Mouse (Mus musculus): Measurements from ENCODE around the gene Kif2c. TPM values are rescaled to one million over a fixed set of nuclear protein-coding genes. Genes with fewer than 3 reads are reported as not detected.

Kif2c gene
- 76.6 and 99.4 TPM in 2 replicates for polyA plus RNA-seq (2016; fragmentation: Nextera tagmentation; extraction: Ambion mirVana)

- DNase-seq (ENCODE audit: low spot score) = peak; percentile 91
- peaks cover 31% of the 10 kb centered on the region for H3K36me3 ChIP-seq
- WGBS = 2% methylated on average over 42 of the region's 42 CpGs
- H3K27me3 ChIP-seq (ENCODE audit: insufficient read depth, poor library complexity, severe bottlenecking) = no peaks in the 10 kb centered on the region
- H3K9me3 ChIP-seq = no peaks in the 10 kb centered on the region
- peak within 1 kb of the TSS; percentile 91 for H3K27ac ChIP-seq
- peaks cover 26% of the 10 kb centered on the region for H3K4me1 ChIP-seq (replicated peaks)
- H3K4me3 ChIP-seq = peak within 1 kb of the TSS; percentile 87
Observed at GRCm38 (mm10) chr4:117181863-117182758, at the start of gene Kif2c. Gene Kif2c, minus strand, starts transcription at chr4:117182639.

- Histone ChIP-seq H3K27ac (no peak overlapping the region), H3K27me3 (ENCODE audit: insufficient read depth, poor library complexity, severe bottlenecking) (no peaks in the 10 kb centered on the region), H3K4me1 (replicated peaks) (0 out of 2 replicates have a peak, but pooled peaks cover 6% of the 10 kb centered on the region), H3K36me3 (no peaks in the 10 kb centered on the region), H3K4me3 (no peak overlapping the region), H3K9me3 (no peaks in the 10 kb centered on the region)
- no peak for DNase-seq (ENCODE audit: low spot score)
- WGBS = 88% methylated on average over 2 of the region's 2 CpGs
Observed at GRCm38 (mm10) chr4:117231208-117231607, 48.8 kb upstream of the Kif2c start.

GRCm38 (mm10) chr4:117230331-117230730, 47.9 kb upstream of the Kif2c start:
- Histone ChIP-seq H3K36me3 (no peaks in the 10 kb centered on the region), H3K27ac (no peak overlapping the region), H3K4me3 (no peak overlapping the region), H3K9me3 (no peaks in the 10 kb centered on the region), H3K4me1 (replicated peaks) (0 out of 2 replicates have a peak, but pooled peaks cover 3% of the 10 kb centered on the region), H3K27me3 (ENCODE audit: insufficient read depth, poor library complexity, severe bottlenecking) (no peaks in the 10 kb centered on the region)
- WGBS = 52% methylated on average over 10 of the region's 10 CpGs
- DNase-seq (ENCODE audit: low spot score) = no peak

GRCm38 (mm10) chr4:117229590-117229989, 47.2 kb upstream of the Kif2c start:
- no peaks in the 10 kb centered on the region for H3K9me3 ChIP-seq
- no peaks in the 10 kb centered on the region for H3K36me3 ChIP-seq
- H3K27me3 ChIP-seq (ENCODE audit: insufficient read depth, poor library complexity, severe bottlenecking) = no peaks in the 10 kb centered on the region
- peaks cover 5% of the 10 kb centered on the region; the same call in 1 of the 2 replicates for H3K4me1 ChIP-seq (replicated peaks)
- no peak overlapping the region for H3K27ac ChIP-seq
- DNase-seq (ENCODE audit: low spot score) = no peak
- WGBS = 71% methylated on average over 15 of the region's 15 CpGs
- no peak overlapping the region for H3K4me3 ChIP-seq

- Histone ChIP-seq H3K36me3 (no peaks in the 10 kb centered on the region), H3K4me3 (no peak overlapping the region), H3K9me3 (no peaks in the 10 kb centered on the region), H3K27ac (no peak overlapping the region), H3K27me3 (ENCODE audit: insufficient read depth, poor library complexity, severe bottlenecking) (no peaks in the 10 kb centered on the region), H3K4me1 (replicated peaks) (peaks cover 6% of the 10 kb centered on the region; the same call in 1 of the 2 replicates)
- no peak for DNase-seq (ENCODE audit: low spot score)
Observed at GRCm38 (mm10) chr4:117225250-117225649, 42.8 kb upstream of the Kif2c start.

GRCm38 (mm10) chr4:117224122-117224521, 41.7 kb upstream of the Kif2c start:
- no peak for DNase-seq (ENCODE audit: low spot score)
- Histone ChIP-seq H3K9me3 (no peaks in the 10 kb centered on the region), H3K4me1 (replicated peaks) (peaks cover 6% of the 10 kb centered on the region; the same call in 1 of the 2 replicates), H3K36me3 (no peaks in the 10 kb centered on the region), H3K27me3 (ENCODE audit: insufficient read depth, poor library complexity, severe bottlenecking) (no peaks in the 10 kb centered on the region), H3K27ac (no peak overlapping the region), H3K4me3 (no peak overlapping the region)
- WGBS = 78% methylated on average over 8 of the region's 8 CpGs

GRCm38 (mm10) chr4:117223001-117223400, 40.6 kb upstream of the Kif2c start:
- Histone ChIP-seq H3K36me3 (no peaks in the 10 kb centered on the region), H3K27ac (no peak overlapping the region), H3K27me3 (ENCODE audit: insufficient read depth, poor library complexity, severe bottlenecking) (no peaks in the 10 kb centered on the region), H3K9me3 (no peaks in the 10 kb centered on the region), H3K4me1 (replicated peaks) (peaks cover 6% of the 10 kb centered on the region; the same call in 1 of the 2 replicates), H3K4me3 (no peak overlapping the region)
- no peak for DNase-seq (ENCODE audit: low spot score)
- 51% methylated on average over 5 of the region's 5 CpGs for WGBS

GRCm38 (mm10) chr4:117221836-117222235, 39.4 kb upstream of the Kif2c start:
- Histone ChIP-seq H3K27ac (no peak overlapping the region), H3K9me3 (no peaks in the 10 kb centered on the region), H3K27me3 (ENCODE audit: insufficient read depth, poor library complexity, severe bottlenecking) (no peaks in the 10 kb centered on the region), H3K36me3 (no peaks in the 10 kb centered on the region), H3K4me3 (no peak overlapping the region), H3K4me1 (replicated peaks) (peaks cover 6% of the 10 kb centered on the region; the same call in 1 of the 2 replicates)
- DNase-seq (ENCODE audit: low spot score) = no peak
- WGBS = 83% methylated on average over 9 of the region's 9 CpGs

- 81% methylated on average over 9 of the region's 9 CpGs for WGBS
- no peaks in the 10 kb centered on the region for H3K36me3 ChIP-seq
- no peaks in the 10 kb centered on the region for H3K27me3 ChIP-seq (ENCODE audit: insufficient read depth, poor library complexity, severe bottlenecking)
- no peak overlapping the region for H3K27ac ChIP-seq
- H3K4me3 ChIP-seq = no peak overlapping the region
- peaks cover 6% of the 10 kb centered on the region; the same call in 1 of the 2 replicates for H3K4me1 ChIP-seq (replicated peaks)
- no peak for DNase-seq (ENCODE audit: low spot score)
- no peaks in the 10 kb centered on the region for H3K9me3 ChIP-seq
Observed at GRCm38 (mm10) chr4:117220741-117221515, 38.5 kb upstream of the Kif2c start.

GRCm38 (mm10) chr4:117218517-117219219, 36.2 kb upstream of the Kif2c start:
- no peak overlapping the region for H3K4me3 ChIP-seq
- DNase-seq (ENCODE audit: low spot score) = peak; percentile 53
- H3K36me3 ChIP-seq = no peaks in the 10 kb centered on the region
- no peaks in the 10 kb centered on the region for H3K27me3 ChIP-seq (ENCODE audit: insufficient read depth, poor library complexity, severe bottlenecking)
- no peaks in the 10 kb centered on the region for H3K9me3 ChIP-seq
- 42% methylated on average over 10 of the region's 10 CpGs for WGBS
- H3K4me1 ChIP-seq (replicated peaks) = no peaks in the 10 kb centered on the region
- no peak overlapping the region for H3K27ac ChIP-seq

GRCm38 (mm10) chr4:117217029-117217428, 34.6 kb upstream of the Kif2c start:
- no peaks in the 10 kb centered on the region for H3K27me3 ChIP-seq (ENCODE audit: insufficient read depth, poor library complexity, severe bottlenecking)
- H3K4me3 ChIP-seq = no peak overlapping the region
- no peak overlapping the region for H3K27ac ChIP-seq
- H3K9me3 ChIP-seq = no peaks in the 10 kb centered on the region
- no peaks in the 10 kb centered on the region; the same call in 1 of the 2 replicates for H3K4me1 ChIP-seq (replicated peaks)
- H3K36me3 ChIP-seq = no peaks in the 10 kb centered on the region
- whole genome bisulfite sequencing = 83% methylated on average over 5 of the region's 5 CpGs
- DNase-seq (ENCODE audit: low spot score) = no peak

- Histone ChIP-seq H3K36me3 (no peaks in the 10 kb centered on the region), H3K27me3 (ENCODE audit: insufficient read depth, poor library complexity, severe bottlenecking) (0 out of 2 replicates have a peak, but pooled peaks cover 5% of the 10 kb centered on the region), H3K27ac (no peak overlapping the region), H3K4me1 (replicated peaks) (no peaks in the 10 kb centered on the region; the same call in 1 of the 2 replicates), H3K4me3 (no peak overlapping the region), H3K9me3 (no peaks in the 10 kb centered on the region)
- 82% methylated on average over 6 of the region's 6 CpGs for WGBS
- DNase-seq (ENCODE audit: low spot score) = no peak
Observed at GRCm38 (mm10) chr4:117214250-117214649, 31.8 kb upstream of the Kif2c start.

All from hindbrain, embryonic 10.5 days (tissue).